Mouse (Mus musculus): Measurements from ENCODE around the gene Olfr1156. TPM values are rescaled to one million over a fixed set of nuclear protein-coding genes. Genes with fewer than 3 reads are reported as not detected.

The Olfr1156 gene
- total RNA-seq (2023), result not detected

DNA sequence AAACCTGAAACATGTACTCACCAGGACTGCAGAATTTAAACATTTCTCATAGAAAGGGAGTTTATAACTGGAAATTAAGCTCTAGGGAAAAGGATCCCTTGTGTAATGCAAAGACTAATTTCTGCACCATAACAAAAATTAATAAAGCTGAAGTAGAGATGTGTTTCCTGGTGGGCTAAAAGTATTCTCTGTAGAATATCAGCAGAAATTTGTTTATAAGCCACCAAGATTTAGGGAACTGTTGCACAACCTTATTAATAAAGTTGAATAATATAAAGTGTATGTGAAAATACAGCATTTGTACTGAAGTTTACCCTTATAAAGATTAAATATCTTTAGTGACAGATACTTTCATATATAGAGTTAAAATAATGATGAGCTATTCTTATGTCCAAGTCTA is at the start of gene Olfr1156:
Gene Olfr1156 (minus strand): TSS at position 101 of the 400 bp plus-strand sequence.

DNA sequence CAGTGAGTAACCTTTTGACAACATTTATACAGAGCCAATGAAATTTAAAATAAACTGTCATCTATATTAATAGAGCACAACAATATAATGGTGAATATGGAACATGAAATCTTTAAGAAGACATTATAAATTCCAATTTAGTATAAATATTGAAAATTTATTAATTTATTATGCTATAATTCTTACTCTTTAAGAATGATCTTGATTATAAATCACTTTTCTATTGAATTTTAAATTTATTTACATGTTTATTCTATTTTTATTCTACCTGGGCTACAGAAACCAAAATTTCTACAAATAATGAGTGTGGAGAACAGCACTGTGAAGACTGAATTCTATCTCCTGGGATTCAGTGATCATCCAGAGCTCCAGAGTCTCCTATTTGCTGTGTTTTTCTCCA is 36.9 kb upstream of the Olfr1156 start, which contains the start of gene Olfr1158:
Gene Olfr1158 (plus strand): TSS at position 301 of the 400 bp plus-strand sequence.

DNA sequence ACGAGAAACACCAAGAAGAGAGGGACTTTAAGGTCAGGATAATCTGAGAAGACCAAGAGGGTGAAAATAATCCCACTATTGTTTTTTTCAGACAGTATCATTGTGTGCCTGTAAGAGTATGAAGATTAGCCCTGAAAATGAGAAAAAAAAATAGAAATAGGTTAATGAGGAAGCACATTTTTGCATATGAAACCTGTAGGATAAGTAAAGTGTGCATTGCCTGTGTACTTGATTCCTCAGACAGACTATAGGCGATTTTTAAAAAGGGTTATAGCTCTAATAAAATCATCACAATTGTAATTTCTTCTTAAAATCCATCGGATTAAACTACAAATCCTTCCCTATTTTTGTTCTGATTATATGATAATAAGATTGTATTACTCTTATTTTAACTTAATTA is 21.7 kb upstream of the Olfr1156 start, which contains the start of gene Olfr74:
Gene Olfr74 (minus strand): TSS at position 101 of the 400 bp plus-strand sequence.

DNA sequence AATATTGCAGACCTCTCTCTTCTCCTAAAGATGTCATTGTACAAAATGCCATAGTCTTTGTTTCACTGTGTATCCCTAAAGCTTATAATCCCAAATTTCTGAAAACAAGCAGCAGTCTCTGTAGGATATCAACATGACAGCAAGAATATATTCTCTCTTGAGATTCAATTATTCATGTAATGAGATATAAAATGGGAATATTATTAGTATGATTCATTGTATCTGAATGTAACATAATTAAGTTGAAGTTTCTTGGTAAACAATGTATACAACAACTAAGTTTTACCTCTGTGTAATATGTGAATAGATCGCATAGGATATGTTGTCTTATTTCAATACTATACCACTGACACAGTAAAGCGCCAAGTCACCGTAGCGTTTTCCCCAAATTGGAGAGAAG is 15.3 kb upstream of the Olfr1156 start, which contains the start of gene Olfr1157:
Gene Olfr1157 (minus strand): TSS at position 101 of the 400 bp plus-strand sequence.

DNA sequence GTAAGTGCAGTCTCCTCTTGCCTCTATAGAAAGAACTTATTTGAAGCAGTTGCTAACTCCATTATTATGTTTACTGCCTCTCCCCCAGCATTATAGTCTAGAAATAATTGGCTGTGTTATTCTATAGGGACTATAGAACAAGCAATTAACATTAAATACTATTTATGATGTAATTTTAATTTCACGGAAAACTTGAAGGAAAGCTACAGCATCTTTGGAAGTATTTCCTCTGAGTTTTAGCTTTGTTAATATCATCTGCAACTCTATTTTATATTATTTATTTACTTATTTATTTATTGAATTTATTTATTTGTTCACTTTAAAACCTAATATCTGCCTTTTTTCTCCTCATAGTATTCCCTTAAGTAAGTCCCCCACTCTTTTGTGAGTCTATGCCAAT is 7.9 kb downstream of the Olfr1156 start, which contains the start of gene Olfr1155:
Gene Olfr1155 (minus strand): TSS at position 101 of the 400 bp plus-strand sequence.

DNA sequence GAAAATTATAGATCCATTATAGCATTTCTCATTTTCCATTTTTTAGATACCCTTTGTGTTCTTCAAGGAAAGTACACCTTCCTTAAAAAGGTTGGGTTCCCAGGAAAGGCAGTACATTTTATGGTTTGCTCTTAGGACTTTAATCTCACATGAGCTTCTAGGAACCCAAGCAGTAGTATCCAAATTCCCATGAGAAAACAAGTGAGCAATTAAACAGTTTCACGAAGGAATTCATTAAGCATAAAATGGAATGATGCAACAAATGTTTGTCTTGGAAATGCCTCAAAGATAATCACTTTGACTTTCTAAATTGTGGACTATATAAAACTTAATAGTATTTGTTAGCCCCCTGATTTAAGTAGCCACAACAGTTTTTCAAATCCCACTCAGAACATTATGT is 47.8 kb downstream of the Olfr1156 start, which contains the start of gene Olfr1154:
Gene Olfr1154 (minus strand): TSS at position 101 of the 400 bp plus-strand sequence.

Other genes starting within 250 kb of the Olfr1156 start
- not detected for gene Olfr1137, start 239.9 kb downstream of the Olfr1156 start, total RNA-seq (2023)
- gene Olfr1138, start 213.1 kb downstream of the Olfr1156 start, total RNA-seq (2023), result not detected
- gene Olfr1140, start 209.3 kb downstream of the Olfr1156 start, total RNA-seq (2023), result not detected
- gene Olfr1141, start 199.1 kb downstream of the Olfr1156 start, total RNA-seq (2023), result not detected
- gene Olfr152, start 173.6 kb downstream of the Olfr1156 start, total RNA-seq (2023), result not detected
- gene Olfr1143, start 152.5 kb downstream of the Olfr1156 start, total RNA-seq (2023), result not detected
- not detected for gene Olfr1145, start 143.3 kb downstream of the Olfr1156 start, total RNA-seq (2023)
- gene Olfr1148, start 122.6 kb downstream of the Olfr1156 start, total RNA-seq (2023), result not detected
- not detected for gene Olfr1150-ps1, start 109.1 kb downstream of the Olfr1156 start, total RNA-seq (2023)
- not detected for gene Olfr1151, start 97.2 kb downstream of the Olfr1156 start, total RNA-seq (2023)
- not detected for gene Olfr1152, start 86.6 kb downstream of the Olfr1156 start, total RNA-seq (2023)
- gene Olfr1153, start 58.1 kb downstream of the Olfr1156 start, total RNA-seq (2023), result not detected
- gene Olfr1154, start 47.9 kb downstream of the Olfr1156 start, total RNA-seq (2023), result not detected
- gene Olfr1155, start 8.0 kb downstream of the Olfr1156 start, total RNA-seq (2023), result not detected
- not detected for gene Olfr1157, start 15.2 kb upstream of the Olfr1156 start, total RNA-seq (2023)
- not detected for gene Olfr74, start 21.6 kb upstream of the Olfr1156 start, total RNA-seq (2023)
- gene Olfr1158, start 37.0 kb upstream of the Olfr1156 start, total RNA-seq (2023), result not detected
- not detected for gene Olfr1160, start 55.2 kb upstream of the Olfr1156 start, total RNA-seq (2023)
- not detected for gene Olfr1161, start 69.7 kb upstream of the Olfr1156 start, total RNA-seq (2023)
- not detected for gene Olfr73, start 84.6 kb upstream of the Olfr1156 start, total RNA-seq (2023)
- not detected for gene Olfr1162, start 98.0 kb upstream of the Olfr1156 start, total RNA-seq (2023)
- gene Olfr1163, start 118.7 kb upstream of the Olfr1156 start, total RNA-seq (2023), result not detected
- not detected for gene Olfr1164, start 140.9 kb upstream of the Olfr1156 start, total RNA-seq (2023)
- not detected for gene Olfr1166, start 175.2 kb upstream of the Olfr1156 start, total RNA-seq (2023)
- not detected for gene Olfr1167, start 202.1 kb upstream of the Olfr1156 start, total RNA-seq (2023)
- gene Olfr1168, start 228.8 kb upstream of the Olfr1156 start, total RNA-seq (2023), result not detected